Mouse (Mus musculus) left cerebral cortex, adult 8-10 months (tissue): ENCODE data around the gene Ecel1. TPM values are rescaled to one million over a fixed set of nuclear protein-coding genes. Genes with fewer than 3 reads are reported as not detected.
A peak's percentile ranks its signal among the peaks of the same experiment; 100 is the strongest.

Experiments used
- DNase-seq, 2 experiments: peaks; one replicate each; pipeline ENCODE4 v3.0.0; 2022; ENCODE audit warnings: low spot score in 2 of 2
- total RNA-seq, 4 experiments: library from RNA; stranded (reverse); gene quantifications; 2 replicates each; pipeline ENCODE4 v1.2.4; 2022

Gene Ecel1
- total RNA-seq, result 10 to 100 TPM; 15.6 to 23.3 (median 17.4) TPM

GRCm38 (mm10) chr1:87156199-87156587 lies at the start of gene Ecel1:
TSS of gene Ecel1 (minus strand) at chr1:87156521.
- DNase-seq, result no peak

GRCm38 (mm10) chr1:87205502-87205901 lies 49.2 kb upstream of the Ecel1 start:
- DNase-seq, result no peak

GRCm38 (mm10) chr1:87205038-87205437 lies 48.7 kb upstream of the Ecel1 start:
- DNase-seq, result no peak

- no peak for DNase-seq
Observed at GRCm38 (mm10) chr1:87204465-87204864, 48.1 kb upstream of the Ecel1 start, which contains the start of gene Chrng. TSS of gene Chrng (plus strand) at chr1:87204657.

- no peak for DNase-seq
Observed at GRCm38 (mm10) chr1:87203779-87204178, 47.5 kb upstream of the Ecel1 start.

- DNase-seq, result no peak
Observed at GRCm38 (mm10) chr1:87201848-87202247, 45.5 kb upstream of the Ecel1 start.

- no peak for DNase-seq
Observed at GRCm38 (mm10) chr1:87200811-87201210, 44.5 kb upstream of the Ecel1 start.

GRCm38 (mm10) chr1:87198119-87199065 lies 42.1 kb upstream of the Ecel1 start:
- no peak for DNase-seq

GRCm38 (mm10) chr1:87197296-87197695 lies 41.0 kb upstream of the Ecel1 start:
- no peak for DNase-seq

- no peak for DNase-seq
Observed at GRCm38 (mm10) chr1:87190429-87190828, 34.1 kb upstream of the Ecel1 start, which contains the start of gene Chrnd. TSS of gene Chrnd (plus strand) at chr1:87190607.

- DNase-seq, result peak in 1 of 2 experiments; percentile 54
Observed at GRCm38 (mm10) chr1:87187037-87187355, 30.7 kb upstream of the Ecel1 start.

GRCm38 (mm10) chr1:87186261-87187036 lies 30.1 kb upstream of the Ecel1 start:
- DNase-seq, result no peak

GRCm38 (mm10) chr1:87185526-87185925 lies 29.2 kb upstream of the Ecel1 start:
- no peak for DNase-seq

- DNase-seq, result peak; percentile 34 to 49
Observed at GRCm38 (mm10) chr1:87184751-87185139, 28.4 kb upstream of the Ecel1 start.

GRCm38 (mm10) chr1:87183998-87184750 lies 27.9 kb upstream of the Ecel1 start:
- DNase-seq, result no peak

GRCm38 (mm10) chr1:87183013-87183412 lies 26.7 kb upstream of the Ecel1 start, which contains the start of gene Prss56:
TSS of gene Prss56 (plus strand) at chr1:87183313.
- no peak for DNase-seq

GRCm38 (mm10) chr1:87180896-87181295 lies 24.6 kb upstream of the Ecel1 start:
- no peak for DNase-seq

GRCm38 (mm10) chr1:87175852-87176292 lies 19.6 kb upstream of the Ecel1 start:
- DNase-seq, result peak; percentile 23 to 62

- DNase-seq, result peak in 1 of 2 experiments; percentile 42
Observed at GRCm38 (mm10) chr1:87174006-87174955, 18.0 kb upstream of the Ecel1 start.

- DNase-seq, result no peak
Observed at GRCm38 (mm10) chr1:87172316-87172715, 16.0 kb upstream of the Ecel1 start.
